Mouse (Mus musculus): ENCODE measurements around the gene Mtrf1.

GRCm38 (mm10) chr14:79440655-79441054 lies 43.1 kb downstream of the Mtrf1 start:
- TF ChIP-seq CTCF (IDR thresholded peaks at IDR 0.05; ENCODE audit: low read depth) (no peak), EP300 (IDR thresholded peaks at IDR 0.05; ENCODE audit: low read depth) (no peak)

Data from liver, embryonic 14.5 days (tissue).